Mouse (Mus musculus) B cell, adult 62 days (primary cell): ENCODE data around the gene Mcm10. TPM values are rescaled to one million over a fixed set of nuclear protein-coding genes. Genes with fewer than 3 reads are reported as not detected.

Source experiments
- total RNA-seq: library from RNA; stranded (reverse); gene quantifications from 4 replicates; pipeline ENCODE4 v1.2.4, GENCODE M21; 2023

The Mcm10 gene
- total RNA-seq = 1.7 to 3.0 TPM (median 2.2 TPM) in 4 replicates

GRCm38 (mm10) chr2:5012491-5013324, at the start of gene Mcm10:
TSS of gene Mcm10 (minus strand) at chr2:5012791.

DNA sequence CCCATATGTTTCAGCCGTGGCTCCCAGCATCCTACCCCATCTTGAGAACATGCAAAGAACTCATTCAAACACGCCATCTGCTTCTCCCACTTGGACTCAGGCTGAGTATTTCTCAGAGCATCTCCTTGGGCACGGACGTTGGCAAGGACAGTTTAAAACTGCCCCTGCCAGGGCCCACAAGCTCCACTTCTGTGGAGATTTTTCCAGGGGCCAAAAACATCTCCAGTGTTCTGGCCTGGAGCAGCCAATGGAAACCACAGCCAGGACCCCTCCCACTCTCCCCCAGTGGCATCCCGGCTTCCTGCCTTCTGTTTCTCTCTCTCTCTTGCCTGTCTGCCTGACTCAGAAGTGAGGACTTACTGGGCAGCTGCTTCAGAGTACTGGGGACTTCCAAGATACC, 36.8 kb downstream of the Mcm10 start, which contains the start of gene Ucma:
Gene Ucma (plus strand): TSS at position 316 of the 400 bp plus-strand sequence.

Other genes with a start within 250 kb of the Mcm10 start
- 17.9 to 21.7 TPM (median 19.6 TPM) in 4 replicates for gene Sephs1, start 131.2 kb downstream of the Mcm10 start, total RNA-seq
- gene Phyh, start 93.8 kb downstream of the Mcm10 start, total RNA-seq = 38.5 to 48.5 TPM (median 45.3 TPM) in 4 replicates
- gene Ucma, start 36.7 kb downstream of the Mcm10 start, total RNA-seq = not detected in 4 replicates
- gene Optn, start 51.3 kb upstream of the Mcm10 start, total RNA-seq = 5.3 to 13.9 TPM (median 7.3 TPM) in 4 replicates
- not detected in 4 replicates for gene Ccdc3, start 125.0 kb upstream of the Mcm10 start, total RNA-seq